Mouse (Mus musculus): ENCODE measurements around the gene Coro7.
A peak's percentile ranks its signal among the peaks of the same experiment; 100 is the strongest.
"Not testable (repeated sequence)": the region's sequence is repeated elsewhere in the genome, so short reads cannot be mapped to it uniquely, and the experiment has no call there.

Coro7 gene

GRCm38 (mm10) chr16:4682628-4683179, 3.1 kb upstream of the Coro7 start:
- no peak for DNase-seq (ENCODE audit: low read depth, low spot score)

GRCm38 (mm10) chr16:4680922-4681455, 1.4 kb upstream of the Coro7 start:
- DNase-seq (ENCODE audit: low read depth, low spot score): not testable (repeated sequence)

- DNase-seq (ENCODE audit: low read depth, low spot score): no peak
These were observed 1.5 kb downstream of the Coro7 start for GRCm38 (mm10) chr16:4678080-4678479.

GRCm38 (mm10) chr16:4676836-4677235, 2.7 kb downstream of the Coro7 start:
- DNase-seq (ENCODE audit: low read depth, low spot score): no peak

GRCm38 (mm10) chr16:4674091-4674490, 5.5 kb downstream of the Coro7 start:
- no peak for DNase-seq (ENCODE audit: low read depth, low spot score)

GRCm38 (mm10) chr16:4670317-4670716, 9.3 kb downstream of the Coro7 start:
- DNase-seq (ENCODE audit: low read depth, low spot score): no peak

GRCm38 (mm10) chr16:4667190-4667808, 12.3 kb downstream of the Coro7 start:
- DNase-seq (ENCODE audit: low read depth, low spot score): peak; percentile 88

- DNase-seq (ENCODE audit: low read depth, low spot score): no peak
These were observed 13.9 kb downstream of the Coro7 start for GRCm38 (mm10) chr16:4665726-4666125.

- DNase-seq (ENCODE audit: low read depth, low spot score): no peak
These were observed 15.8 kb downstream of the Coro7 start for GRCm38 (mm10) chr16:4663806-4664205.

- no peak for DNase-seq (ENCODE audit: low read depth, low spot score)
These were observed 18.0 kb downstream of the Coro7 start for GRCm38 (mm10) chr16:4661605-4662004.

GRCm38 (mm10) chr16:4659326-4659725, 20.3 kb downstream of the Coro7 start:
- DNase-seq (ENCODE audit: low read depth, low spot score): no peak

- no peak for DNase-seq (ENCODE audit: low read depth, low spot score)
These were observed 20.8 kb downstream of the Coro7 start for GRCm38 (mm10) chr16:4658781-4659245.

- no peak for DNase-seq (ENCODE audit: low read depth, low spot score)
These were observed 23.0 kb downstream of the Coro7 start for GRCm38 (mm10) chr16:4656571-4657081.

- DNase-seq (ENCODE audit: low read depth, low spot score): peak; percentile 88
These were observed 23.6 kb downstream of the Coro7 start for GRCm38 (mm10) chr16:4655764-4656570.

- DNase-seq (ENCODE audit: low read depth, low spot score): no peak
These were observed 24.3 kb downstream of the Coro7 start for GRCm38 (mm10) chr16:4655251-4655734.

GRCm38 (mm10) chr16:4654706-4655105, 24.9 kb downstream of the Coro7 start:
- DNase-seq (ENCODE audit: low read depth, low spot score): no peak

- no peak for DNase-seq (ENCODE audit: low read depth, low spot score)
These were observed 26.7 kb downstream of the Coro7 start for GRCm38 (mm10) chr16:4652707-4653416.

GRCm38 (mm10) chr16:4651624-4652023, 28.0 kb downstream of the Coro7 start:
- DNase-seq (ENCODE audit: low read depth, low spot score): no peak

- no peak for DNase-seq (ENCODE audit: low read depth, low spot score)
These were observed 28.5 kb downstream of the Coro7 start for GRCm38 (mm10) chr16:4651081-4651480.

GRCm38 (mm10) chr16:4650161-4650560, 29.4 kb downstream of the Coro7 start:
- DNase-seq (ENCODE audit: low read depth, low spot score): no peak

- DNase-seq (ENCODE audit: low read depth, low spot score): no peak
These were observed 29.9 kb downstream of the Coro7 start for GRCm38 (mm10) chr16:4649692-4650091.
